Mouse (Mus musculus) midbrain, embryonic 14.5 days (tissue): ENCODE measurements at regions not wholly inside any gene's neighbourhood (a gene's known extent, or its start where the extent isn't known, plus 50 kb on each side); places are given as distances from the start of the nearest gene placed in this dataset.

Experiments
- ATAC-seq: fragments of 200-750 bp; cut with Nextera tagmentation; 2 replicates; pipeline ENCODE4 v1.8.0; 2017; ENCODE audit warnings: moderate number of reproducible peaks, moderate library complexity; ENCODE audit not compliant: low FRiP score, low TSS enrichment
- DNase-seq: peaks from one replicate; pipeline ENCODE4 v3.0.0-alpha.2; 2015
- H3K27ac ChIP-seq: fragments of 300-500 bp; sonication (generic); replicated peaks from 2 replicates; pipeline ENCODE4 v1.5.1; 2014; ENCODE audit warnings: mild to moderate bottlenecking, low read depth, low read length, moderate library complexity
- H3K27me3 ChIP-seq: fragments of 300-500 bp; sonication (generic); 2 replicates; pipeline ENCODE4 v1.6.1; 2014; ENCODE audit warnings: low read length, control low read depth, mixed read lengths; ENCODE audit not compliant: control insufficient read depth, insufficient read depth
- H3K36me3 ChIP-seq: fragments of 300-500 bp; sonication (generic); 2 replicates; pipeline ENCODE4 v1.6.1; 2014; ENCODE audit warnings: low read length, control low read depth; ENCODE audit not compliant: control insufficient read depth, insufficient read depth
- H3K4me1 ChIP-seq: fragments of 300-500 bp; sonication (generic); 2 replicates; pipeline ENCODE4 v1.6.1; 2014; ENCODE audit warnings: mild to moderate bottlenecking, antibody characterized with exemption, low read length, control low read depth; ENCODE audit not compliant: control insufficient read depth, insufficient read depth
- H3K4me2 ChIP-seq: fragments of 300-500 bp; sonication (generic); 2 replicates; pipeline ENCODE4 v1.6.1; 2014; ENCODE audit warnings: mild to moderate bottlenecking, low read length, moderate library complexity
- H3K4me3 ChIP-seq: fragments of 300-500 bp; sonication (generic); replicated peaks from 2 replicates; pipeline ENCODE4 v1.5.1; 2014; ENCODE audit warnings: low read depth, low read length
- H3K9ac ChIP-seq: fragments of 300-500 bp; sonication (generic); replicated peaks from 2 replicates; pipeline ENCODE4 v1.6.1; 2014; ENCODE audit warnings: mild to moderate bottlenecking, low read length, moderate library complexity
- H3K9me3 ChIP-seq: fragments of 300-500 bp; sonication (generic); 2 replicates; pipeline ENCODE4 v1.6.1; 2016; ENCODE audit warnings: low read length, control low read depth, mixed read lengths; ENCODE audit not compliant: control insufficient read depth
- WGBS: fragments of 180-500 bp; shearing (Covaris S2); extraction: QIAGEN DNeasy Blood & Tissue Kit; methylation state at CpG from one replicate; pipeline ENCODE4 v1.1.7; 2014; 5-methylcytosine and 5-hydroxymethylcytosine counted together

DNA sequence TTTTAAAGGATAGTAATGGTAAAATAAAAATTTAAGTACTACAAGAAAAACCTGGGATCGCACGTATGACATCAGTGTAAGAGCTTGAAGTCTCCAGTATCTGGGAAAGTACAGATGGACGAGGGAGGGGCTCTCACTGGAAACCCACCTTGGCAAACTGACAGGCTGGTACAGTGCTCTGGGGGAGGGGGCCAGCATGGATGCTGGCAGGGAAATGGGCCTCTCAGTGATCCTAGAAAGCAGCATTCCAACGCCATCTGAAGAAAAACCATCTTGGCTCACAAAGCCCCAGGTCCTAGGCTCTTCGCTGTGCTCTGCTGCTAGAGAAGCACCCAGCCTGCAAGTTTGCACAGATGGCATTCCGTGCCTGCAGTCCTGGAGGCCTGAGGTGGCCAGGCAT is 65.1 kb upstream of the A530016L24Rik start:
- no peak overlapping the region for H3K4me3 ChIP-seq
- H3K27me3 ChIP-seq = no peaks in the 10 kb centered on the region
- 95% methylated on average over 6 of the region's 6 CpGs for WGBS
- H3K9me3 ChIP-seq = 0 out of 2 replicates have a peak, but pooled peaks cover 3% of the 10 kb centered on the region
- DNase-seq (no peak), ATAC-seq (no peak)
- H3K4me1 ChIP-seq = no peaks in the 10 kb centered on the region
- H3K36me3 ChIP-seq = no peaks in the 10 kb centered on the region
- H3K27ac ChIP-seq = no peak overlapping the region
- H3K9ac ChIP-seq = no peak overlapping the region
- no peak overlapping the region for H3K4me2 ChIP-seq

DNA sequence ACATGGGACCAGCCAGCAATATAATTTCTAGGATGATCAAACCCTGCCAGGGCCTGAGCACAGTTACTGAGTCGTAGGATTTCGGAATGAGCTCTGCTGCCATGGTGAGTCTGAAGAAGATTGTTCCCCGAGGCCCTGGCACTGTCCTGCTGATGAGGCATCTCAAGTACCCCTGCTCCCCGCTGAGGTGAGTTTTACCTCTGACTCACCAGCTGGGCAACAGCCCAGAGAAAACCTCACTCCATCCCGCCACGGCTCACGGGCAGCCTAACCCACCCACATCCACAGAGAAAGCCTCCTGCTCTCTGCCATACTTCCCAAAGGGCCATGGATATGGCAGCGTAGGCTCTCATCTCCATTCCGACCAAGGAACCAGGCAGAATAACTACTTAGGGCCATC is 62.6 kb upstream of the A530016L24Rik start:
- H3K36me3 ChIP-seq = no peaks in the 10 kb centered on the region
- 78% methylated on average over 9 of the region's 9 CpGs for WGBS

DNA sequence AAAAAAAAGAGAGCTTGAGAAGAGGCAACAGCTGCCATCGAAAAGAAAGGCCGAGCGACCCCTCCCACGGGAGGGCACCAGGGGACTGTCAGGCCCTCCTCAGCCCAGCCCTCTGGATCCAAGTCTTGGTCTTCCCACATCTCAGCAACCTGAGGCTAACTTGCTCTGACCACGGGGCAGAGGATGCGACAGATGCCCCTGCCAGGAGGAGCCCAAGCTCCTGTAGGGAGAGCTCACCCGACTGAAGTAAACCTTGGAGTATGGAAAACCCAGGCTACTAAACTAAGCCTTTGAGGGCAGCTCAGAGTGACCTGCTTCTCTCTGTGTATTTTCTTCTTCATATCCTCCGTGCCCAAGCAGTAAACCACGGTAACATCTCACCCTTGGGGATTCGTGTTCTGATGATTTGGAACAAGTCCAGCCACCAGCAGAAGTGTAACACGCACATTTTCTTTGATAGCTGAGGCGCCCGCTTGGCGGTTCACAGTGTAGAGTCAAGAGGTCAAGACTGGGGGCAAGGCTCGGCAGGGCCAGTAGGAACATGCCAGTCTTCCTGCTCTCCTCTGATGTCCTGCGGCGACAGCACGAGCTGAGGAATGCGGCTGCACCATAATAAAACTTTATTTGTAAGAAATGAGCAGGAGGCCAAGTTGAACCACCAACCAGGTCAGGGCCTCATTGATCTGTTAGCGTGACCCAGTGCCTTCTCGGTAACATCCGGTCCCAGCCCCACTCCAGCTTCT is 59.0 kb upstream of the A530016L24Rik start:
- Histone ChIP-seq H3K27me3 (no peaks in the 10 kb centered on the region), H3K9me3 (no peaks in the 10 kb centered on the region), H3K4me3 (no peak overlapping the region), H3K9ac (no peak overlapping the region), H3K4me2 (no peak overlapping the region), H3K27ac (no peak overlapping the region), H3K4me1 (peaks cover 20% of the 10 kb centered on the region), H3K36me3 (no peaks in the 10 kb centered on the region)
- WGBS = 71% methylated on average over 22 of the region's 22 CpGs
- ATAC-seq = no peak
- DNase-seq = no peak

More for the DNA sequence above, 62.6 kb upstream of the A530016L24Rik start:
- no peaks in the 10 kb centered on the region for H3K27me3 ChIP-seq
- no peak overlapping the region; the same call in 1 of the 2 replicates for H3K27ac ChIP-seq
- H3K9me3 ChIP-seq = no peaks in the 10 kb centered on the region
- no peak for ATAC-seq
- no peak for DNase-seq
- no peak overlapping the region for H3K4me3 ChIP-seq
- no peak overlapping the region for H3K4me2 ChIP-seq
- no peak overlapping the region for H3K9ac ChIP-seq
- H3K4me1 ChIP-seq = 0 out of 2 replicates have a peak, but pooled peaks cover 4% of the 10 kb centered on the region

DNA sequence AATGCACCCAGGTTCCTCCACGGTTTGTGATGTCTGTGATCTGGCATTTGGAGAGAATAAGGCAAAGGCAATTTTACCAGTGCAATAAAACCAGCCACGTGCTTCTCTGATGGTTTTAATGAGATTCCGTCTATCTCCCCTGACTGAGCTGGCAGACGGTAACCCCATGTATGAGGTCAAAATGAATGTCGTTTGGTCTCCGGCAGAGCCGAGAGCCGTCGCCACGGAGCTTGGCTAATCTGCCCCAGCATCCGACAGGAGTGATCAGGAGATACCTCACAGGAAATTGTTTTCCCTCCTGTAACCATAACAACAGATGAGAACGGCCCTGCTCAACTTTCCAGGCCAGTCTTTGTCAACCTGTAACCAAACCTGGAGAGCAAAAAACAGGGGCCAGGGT is 55.9 kb upstream of the A530016L24Rik start:
- Histone ChIP-seq H3K27me3 (no peaks in the 10 kb centered on the region), H3K27ac (no peak overlapping the region; the same call in 1 of the 2 replicates), H3K4me2 (no peak overlapping the region), H3K4me3 (no peak overlapping the region), H3K9me3 (no peaks in the 10 kb centered on the region), H3K36me3 (no peaks in the 10 kb centered on the region), H3K4me1 (peaks cover 25% of the 10 kb centered on the region), H3K9ac (no peak overlapping the region)
- WGBS = 6% methylated on average over 12 of the region's 12 CpGs
- ATAC-seq (no peak; the same call in 1 of the 2 replicates), DNase-seq (peak; percentile 52)

DNA sequence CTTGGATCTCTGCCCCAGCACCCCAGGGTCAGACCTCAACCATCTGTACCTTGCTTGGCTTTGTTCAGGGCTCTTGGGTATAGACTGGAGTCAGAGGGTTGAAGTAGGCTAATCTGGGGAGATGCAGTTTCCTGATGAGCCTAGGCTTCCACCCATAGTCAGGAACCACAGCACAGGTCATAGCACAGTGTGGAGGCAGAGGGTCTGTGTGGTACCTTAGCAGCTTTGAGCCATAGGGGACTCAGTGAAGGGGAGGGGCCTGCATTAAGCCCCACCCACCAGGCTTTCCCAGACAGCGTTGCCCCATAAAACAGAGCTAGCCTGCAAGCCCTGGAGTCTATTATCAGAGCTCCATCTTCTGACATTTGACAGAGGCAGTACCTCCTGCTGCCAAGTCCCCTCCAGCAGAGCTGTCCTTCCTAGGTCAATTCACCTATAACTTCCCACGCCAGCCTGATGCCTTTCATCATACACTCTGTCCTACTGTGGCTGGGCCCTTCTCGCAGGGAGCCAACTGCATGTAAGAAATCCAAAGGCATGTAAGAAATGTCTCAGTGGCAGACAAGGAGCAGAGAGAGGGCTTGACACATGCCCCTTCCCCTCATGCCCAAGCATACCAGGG is 54.5 kb upstream of the A530016L24Rik start:
- no peaks in the 10 kb centered on the region for H3K9me3 ChIP-seq
- H3K4me2 ChIP-seq = no peak overlapping the region
- no peaks in the 10 kb centered on the region for H3K36me3 ChIP-seq
- DNase-seq (no peak), ATAC-seq (no peak)
- H3K9ac ChIP-seq = no peak overlapping the region
- 66% methylated on average over 3 of the region's 3 CpGs for WGBS
- no peak overlapping the region for H3K4me3 ChIP-seq
- H3K27me3 ChIP-seq = no peaks in the 10 kb centered on the region
- peak overlapping the region; percentile 67; the same call in 1 of the 2 replicates for H3K27ac ChIP-seq
- H3K4me1 ChIP-seq = peaks cover 25% of the 10 kb centered on the region

DNA sequence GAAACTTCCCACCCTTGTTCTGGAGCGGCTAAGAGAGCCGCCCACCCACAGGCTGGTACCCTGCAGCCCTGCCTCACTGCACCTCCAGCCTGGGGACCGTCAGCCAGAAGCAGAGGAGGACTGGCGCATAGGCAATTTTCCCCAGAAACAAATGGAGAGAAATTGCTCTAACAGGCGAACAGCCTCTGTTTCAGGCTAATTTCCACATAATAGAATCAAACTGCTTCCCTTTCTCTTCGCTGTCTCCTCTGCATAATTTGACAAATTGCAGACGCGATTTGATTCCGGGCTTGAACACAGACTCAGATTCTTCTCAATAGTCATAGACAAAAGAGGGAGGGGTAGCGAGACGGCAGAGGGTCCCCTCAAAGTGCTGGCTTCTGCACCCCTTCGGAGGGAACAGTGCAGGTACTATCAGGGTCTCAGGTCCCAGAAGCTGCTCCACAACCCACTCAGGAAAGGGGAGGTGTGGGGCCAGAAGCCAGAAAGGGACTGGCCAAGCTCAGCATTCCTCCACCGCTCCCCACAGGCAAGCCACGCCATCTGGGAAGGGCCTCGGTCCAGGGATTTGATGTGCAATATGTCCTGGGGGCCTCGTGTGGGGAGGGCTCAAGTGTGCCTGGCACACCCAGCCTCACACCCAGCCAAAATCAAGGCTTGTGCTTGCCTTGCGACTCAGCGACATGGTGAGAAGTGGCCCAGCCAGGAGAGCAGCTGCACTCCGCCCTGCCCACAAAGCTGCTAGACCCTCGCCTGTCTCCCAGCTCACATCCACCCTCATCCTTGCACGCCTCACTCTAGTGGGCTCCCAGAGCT is 53.7 kb upstream of the A530016L24Rik start:
- no peak for ATAC-seq

DNA sequence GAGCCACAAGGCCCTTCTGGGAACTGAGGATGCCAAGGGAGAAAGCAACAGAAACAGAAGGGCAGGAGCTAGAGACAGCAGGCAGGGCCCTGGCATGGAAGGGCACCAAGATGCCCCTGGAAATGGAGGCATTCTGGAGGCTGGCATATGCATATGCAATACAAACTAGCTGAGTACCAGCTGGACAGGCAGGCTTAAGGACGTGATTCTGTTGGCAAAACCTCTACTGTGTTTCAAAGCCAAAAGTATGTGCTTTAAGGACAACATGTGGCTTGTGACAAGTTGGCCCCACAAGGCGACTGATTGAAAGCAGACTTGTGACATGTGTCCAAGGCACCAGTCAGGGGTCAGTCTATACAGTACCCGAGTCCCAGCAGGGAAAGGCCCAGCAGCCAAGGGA is 52.2 kb upstream of the A530016L24Rik start:
- Histone ChIP-seq H3K27me3 (no peaks in the 10 kb centered on the region), H3K4me2 (no peak overlapping the region), H3K36me3 (no peaks in the 10 kb centered on the region), H3K9ac (no peak overlapping the region), H3K4me3 (no peak overlapping the region), H3K4me1 (peaks cover 21% of the 10 kb centered on the region), H3K27ac (no peak overlapping the region), H3K9me3 (no peaks in the 10 kb centered on the region)
- 72% methylated on average over 3 of the region's 3 CpGs for WGBS
- DNase-seq = no peak
- ATAC-seq = no peak

More for the DNA sequence above, 53.7 kb upstream of the A530016L24Rik start:
- 52% methylated on average over 21 of the region's 21 CpGs for WGBS
- no peaks in the 10 kb centered on the region for H3K9me3 ChIP-seq
- no peak overlapping the region for H3K4me3 ChIP-seq
- no peaks in the 10 kb centered on the region for H3K36me3 ChIP-seq
- no peaks in the 10 kb centered on the region for H3K27me3 ChIP-seq
- no peak overlapping the region for H3K9ac ChIP-seq
- peak overlapping the region; percentile 67; the same call in 1 of the 2 replicates for H3K27ac ChIP-seq
- peaks cover 21% of the 10 kb centered on the region for H3K4me1 ChIP-seq
- H3K4me2 ChIP-seq = no peak overlapping the region
- no peak for DNase-seq

DNA sequence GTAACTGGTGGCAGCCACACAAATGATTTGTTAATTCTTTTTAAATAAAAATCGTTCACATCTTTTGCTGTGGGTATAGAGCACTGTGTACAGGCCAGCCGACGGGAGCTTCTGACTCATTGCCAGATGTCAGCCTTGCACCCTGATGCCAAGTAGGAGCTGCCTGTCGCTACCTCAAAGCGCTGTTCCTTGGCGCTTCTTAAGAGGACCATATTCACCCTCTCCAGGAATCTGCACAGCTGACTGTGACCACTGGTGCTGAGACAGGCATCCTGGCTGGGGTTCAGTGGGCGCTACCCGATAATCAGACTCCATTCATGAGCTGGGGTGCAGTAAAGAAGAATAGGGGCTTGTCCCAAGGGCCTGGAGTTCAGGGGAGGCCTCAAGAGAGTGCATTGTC is 51.0 kb upstream of the A530016L24Rik start:
- Histone ChIP-seq H3K4me3 (no peak overlapping the region), H3K27ac (no peak overlapping the region), H3K9me3 (no peaks in the 10 kb centered on the region), H3K36me3 (no peaks in the 10 kb centered on the region), H3K27me3 (no peaks in the 10 kb centered on the region), H3K4me2 (no peak overlapping the region), H3K9ac (no peak overlapping the region), H3K4me1 (peaks cover 14% of the 10 kb centered on the region)
- 83% methylated on average over 8 of the region's 8 CpGs for WGBS
- ATAC-seq (no peak), DNase-seq (no peak)
